Mouse (Mus musculus) intestine, embryonic 16.5 days (tissue): ENCODE results near the gene Dbi. TPM values are rescaled to one million over a fixed set of nuclear protein-coding genes. Genes with fewer than 3 reads are reported as not detected.
A peak's percentile ranks its signal among the peaks of the same experiment; 100 is the strongest.

Experiments used
- ATAC-seq: fragments of 200-750 bp; cut with Nextera tagmentation; 2 replicates; pipeline ENCODE4 v1.8.0; 2017; ENCODE audit warnings: moderate TSS enrichment, moderate library complexity
- H3K27ac ChIP-seq: fragments of 300-500 bp; sonication (generic); 2 replicates; pipeline ENCODE4 v1.5.1; 2014; ENCODE audit warnings: mild to moderate bottlenecking, low read length
- H3K27me3 ChIP-seq: fragments of 300-500 bp; sonication (generic); replicated peaks from 2 replicates; pipeline ENCODE4 v1.6.1; 2014; ENCODE audit warnings: low read length, control low read depth, mixed read lengths; ENCODE audit not compliant: control insufficient read depth, insufficient read depth
- H3K36me3 ChIP-seq: fragments of 300-500 bp; sonication (generic); 2 replicates; pipeline ENCODE4 v1.6.1; 2014; ENCODE audit warnings: low read length, control low read depth; ENCODE audit not compliant: control insufficient read depth, insufficient read depth
- H3K4me1 ChIP-seq: fragments of 300-500 bp; sonication (generic); 2 replicates; pipeline ENCODE4 v1.6.1; 2014; ENCODE audit warnings: low read length, control low read depth, mixed read lengths; ENCODE audit not compliant: control insufficient read depth, insufficient read depth
- H3K4me2 ChIP-seq: fragments of 300-500 bp; sonication (generic); 2 replicates; pipeline ENCODE4 v1.6.1; 2014; ENCODE audit warnings: low read depth, low read length, control low read depth
- H3K4me3 ChIP-seq: fragments of 300-500 bp; sonication (generic); 2 replicates; pipeline ENCODE4 v1.5.1; 2014; ENCODE audit warnings: mild to moderate bottlenecking, low read length
- H3K9ac ChIP-seq: fragments of 300-500 bp; sonication (generic); 2 replicates; pipeline ENCODE4 v1.6.1; 2014; ENCODE audit warnings: low read depth, low read length
- H3K9me3 ChIP-seq: fragments of 300-500 bp; sonication (generic); 2 replicates; pipeline ENCODE4 v1.6.1; 2016; ENCODE audit warnings: low read length, control low read depth; ENCODE audit not compliant: control insufficient read depth
- WGBS: fragments of 180-500 bp; shearing (Covaris S2); extraction: QIAGEN DNeasy Blood & Tissue Kit; methylation state at CpG from one replicate; pipeline ENCODE4 v1.1.7; 2014; 5-methylcytosine and 5-hydroxymethylcytosine counted together
- polyA plus RNA-seq: library from polyadenylated mRNA; unstranded; fragments of >200 nt; fragmentation: Nextera tagmentation; extraction: Ambion mirVana; gene quantifications from 2 replicates; pipeline ENCODE4 v1.2.1, GENCODE M21; 2015

Dbi gene
- polyA plus RNA-seq, 1 experiment from 2014 or later = 1,842 TPM

DNA sequence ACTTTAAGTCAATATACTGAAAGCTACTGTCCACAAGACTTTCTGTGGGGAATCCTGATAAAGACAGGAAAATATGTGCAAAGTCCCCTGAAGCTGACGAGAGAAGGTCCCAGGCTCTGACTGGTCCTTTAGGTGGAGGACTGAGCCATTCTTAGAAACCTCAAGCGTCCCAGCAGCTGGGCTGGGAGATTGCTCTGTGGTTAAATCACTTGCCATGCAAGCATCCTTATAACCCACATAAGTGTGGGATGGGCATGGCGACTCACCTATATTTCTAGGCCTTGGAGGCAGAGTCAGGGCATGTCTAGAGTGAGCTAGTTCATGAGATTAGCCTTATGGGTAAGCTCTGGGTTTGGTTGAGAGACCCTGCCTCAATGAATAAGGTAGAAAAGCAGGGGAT, 54.3 kb downstream of the Dbi start:
- Histone ChIP-seq H3K4me1 (peaks cover 21% of the 10 kb centered on the region), H3K4me2 (no peak overlapping the region), H3K9ac (no peak overlapping the region), H3K9me3 (no peaks in the 10 kb centered on the region), H3K4me3 (no peak overlapping the region), H3K27ac (peak overlapping the region; percentile 58), H3K36me3 (no peaks in the 10 kb centered on the region), H3K27me3 (no peaks in the 10 kb centered on the region)
- no peak for ATAC-seq
- whole genome bisulfite sequencing = 72% methylated on average over 3 of the region's 3 CpGs

DNA sequence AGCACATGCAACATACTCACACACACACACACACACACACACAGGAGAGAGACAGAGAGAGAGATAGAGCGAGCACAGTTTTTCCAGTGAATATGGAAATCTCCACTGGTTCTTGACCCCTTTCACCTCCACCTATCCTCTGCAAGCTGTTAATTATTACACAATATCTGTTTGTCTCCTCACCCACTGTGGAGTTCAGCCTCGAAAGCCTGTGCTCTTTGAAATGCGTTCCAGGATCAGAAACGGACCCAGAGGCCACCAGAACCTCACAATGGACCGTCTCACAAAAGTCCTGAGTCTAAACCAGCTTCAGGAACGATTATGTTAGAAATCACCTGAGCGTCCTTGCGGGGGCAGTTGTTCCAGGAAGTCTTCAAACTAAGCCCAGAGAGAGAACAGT, 54.7 kb downstream of the Dbi start:
- Histone ChIP-seq H3K4me3 (no peak overlapping the region), H3K4me1 (peaks cover 21% of the 10 kb centered on the region), H3K4me2 (no peak overlapping the region), H3K36me3 (no peaks in the 10 kb centered on the region), H3K9ac (no peak overlapping the region), H3K27ac (peak overlapping the region; percentile 58), H3K27me3 (no peaks in the 10 kb centered on the region), H3K9me3 (no peaks in the 10 kb centered on the region)
- peak; percentile 62 for ATAC-seq
- 64% methylated on average over 8 of the region's 8 CpGs for WGBS

DNA sequence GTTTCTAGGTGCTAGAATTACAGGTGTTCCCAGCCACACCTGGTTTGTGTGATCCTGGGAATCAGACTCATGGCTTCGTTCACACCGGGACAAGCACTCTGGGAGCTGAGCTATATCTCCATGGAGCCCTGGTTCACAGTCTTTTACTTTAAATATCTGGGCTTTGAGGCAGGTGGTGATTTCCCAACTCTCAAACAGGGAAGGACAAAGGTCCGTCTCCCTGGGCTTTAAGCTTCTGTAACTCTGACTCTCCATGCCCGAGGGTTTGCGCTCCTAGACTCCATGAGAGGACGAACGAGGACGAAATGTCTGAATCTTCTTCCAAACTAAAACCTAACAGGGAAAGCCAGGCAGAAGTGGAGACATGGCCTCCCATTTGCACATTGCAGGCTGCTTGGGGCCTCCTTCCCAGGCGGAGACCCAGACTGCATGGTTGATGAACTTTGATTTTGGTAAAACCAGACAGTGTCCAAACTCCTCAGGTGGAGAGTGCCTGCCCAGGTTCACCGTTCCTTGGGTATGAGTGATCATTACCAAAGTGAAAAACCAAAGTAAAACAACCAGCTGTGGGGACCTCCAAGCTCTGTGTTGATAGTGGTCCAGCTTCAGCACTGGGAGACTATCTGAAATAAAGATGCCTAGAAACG, 56.7 kb downstream of the Dbi start:
- ATAC-seq = peak; percentile 56
- Histone ChIP-seq H3K4me3 (no peak overlapping the region), H3K9me3 (no peaks in the 10 kb centered on the region), H3K27me3 (no peaks in the 10 kb centered on the region), H3K4me2 (no peak overlapping the region), H3K4me1 (peaks cover 8% of the 10 kb centered on the region; the same call in 1 of the 2 replicates), H3K36me3 (no peaks in the 10 kb centered on the region), H3K9ac (no peak overlapping the region), H3K27ac (peak overlapping the region; percentile 50)
- 85% methylated on average over 11 of the region's 11 CpGs for WGBS

Other genes with a start within 250 kb of the Dbi start
- 7.4 and 7.9 TPM in 2 replicates for gene Tmem177, start 207.9 kb downstream of the Dbi start, polyA plus RNA-seq
- gene Cfap221, start 123.8 kb downstream of the Dbi start, polyA plus RNA-seq = not detected in 2 replicates
- gene Sctr, start 114.2 kb downstream of the Dbi start, polyA plus RNA-seq = 0.51 and 0.88 TPM in 2 replicates
- gene Tmem37, start 47.0 kb downstream of the Dbi start, polyA plus RNA-seq = 108 and 129 TPM in 2 replicates
- 13.2 and 14.6 TPM in 2 replicates for gene 3110009E18Rik, start 109 bp upstream of the Dbi start, polyA plus RNA-seq
- gene Steap3, start 151.6 kb upstream of the Dbi start, polyA plus RNA-seq = 2.1 and 3.3 TPM in 2 replicates
- not detected in 2 replicates for gene C1ql2, start 219.5 kb upstream of the Dbi start, polyA plus RNA-seq